Mouse (Mus musculus) olfactory bulb, adult 2 months (tissue): ENCODE results near the gene Traf3ip2.

Experiments
- CTCF ChIP-seq: fragments of 200-500 bp; IDR thresholded peaks from 2 replicates; pipeline ENCODE4 v1.5.1; 2012; ENCODE audit warnings: low read depth, mild to moderate bottlenecking, low read length, moderate library complexity; ENCODE audit not compliant: insufficient read depth
- POLR2A ChIP-seq: fragments of 200-500 bp; IDR thresholded peaks from 2 replicates; pipeline ENCODE4 v1.6.1; 2012; ENCODE audit warnings: mild to moderate bottlenecking, low read depth, low read length, moderate library complexity; ENCODE audit not compliant: insufficient read depth

- TF ChIP-seq POLR2A (no peak), CTCF (no peak)
These were observed 36.3 kb upstream of the Traf3ip2 start for GRCm38 (mm10) chr10:39576466-39576865.
